Mouse (Mus musculus) heart, adult 18-20 months (tissue): ENCODE results near the gene Cbx5. TPM values are rescaled to one million over a fixed set of nuclear protein-coding genes. Genes with fewer than 3 reads are reported as not detected.
A peak's percentile ranks its signal among the peaks of the same experiment; 100 is the strongest.

Experiments used
- DNase-seq, 2 experiments: peaks; one replicate each; pipeline ENCODE4 v3.0.0; 2021 to 2022; ENCODE audit warnings: mixed read lengths in 1 of 2
- total RNA-seq, 2 experiments: library from RNA; stranded (reverse); gene quantifications; 2 replicates each; pipeline ENCODE4 v1.2.3; 2021

The Cbx5 gene
- total RNA-seq, 2 experiments from 2014 or later, result 49.8 to 53.1 TPM

DNA sequence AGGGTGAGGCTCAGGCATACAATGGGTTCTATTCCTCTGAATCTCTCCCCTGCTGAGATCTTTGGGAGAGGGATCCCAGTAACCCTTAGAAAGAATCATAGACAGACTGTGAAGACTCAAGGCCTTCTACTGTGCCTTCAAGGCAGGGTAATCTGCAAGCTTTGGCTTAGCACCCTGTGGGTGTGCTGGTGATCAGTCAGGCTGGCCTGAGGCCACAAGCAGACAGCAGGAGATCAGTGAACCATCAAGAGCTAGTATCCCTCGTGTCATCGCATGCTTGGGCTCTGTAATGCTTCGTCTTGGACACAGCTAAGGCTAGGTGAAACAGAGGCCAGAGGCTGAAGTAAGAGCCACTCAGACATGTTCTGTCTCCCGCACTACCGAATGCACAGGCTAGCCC, 66.4 kb downstream of the Cbx5 start:
- no peak for DNase-seq

DNA sequence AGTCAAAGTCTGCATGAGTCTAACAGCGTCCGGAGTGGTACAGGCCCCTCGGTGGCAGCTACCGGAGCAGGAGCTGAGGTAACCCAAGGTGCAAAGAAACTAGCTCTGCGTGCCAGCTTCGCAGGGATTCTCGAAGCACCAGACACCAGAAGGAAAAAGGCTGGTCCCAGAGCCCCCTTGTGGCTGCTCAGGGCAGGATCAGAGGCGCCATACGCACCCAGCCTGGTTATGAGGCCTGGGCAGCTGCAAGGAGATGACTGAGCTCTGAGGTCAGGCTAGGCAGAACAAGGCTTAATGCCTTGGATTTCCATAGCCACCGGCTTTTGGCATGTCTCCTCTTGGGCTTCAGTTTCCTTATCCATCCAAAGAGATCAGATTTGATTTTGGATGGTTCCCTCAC, 67.1 kb downstream of the Cbx5 start:
- DNase-seq, result peak; percentile 29 to 63

DNA sequence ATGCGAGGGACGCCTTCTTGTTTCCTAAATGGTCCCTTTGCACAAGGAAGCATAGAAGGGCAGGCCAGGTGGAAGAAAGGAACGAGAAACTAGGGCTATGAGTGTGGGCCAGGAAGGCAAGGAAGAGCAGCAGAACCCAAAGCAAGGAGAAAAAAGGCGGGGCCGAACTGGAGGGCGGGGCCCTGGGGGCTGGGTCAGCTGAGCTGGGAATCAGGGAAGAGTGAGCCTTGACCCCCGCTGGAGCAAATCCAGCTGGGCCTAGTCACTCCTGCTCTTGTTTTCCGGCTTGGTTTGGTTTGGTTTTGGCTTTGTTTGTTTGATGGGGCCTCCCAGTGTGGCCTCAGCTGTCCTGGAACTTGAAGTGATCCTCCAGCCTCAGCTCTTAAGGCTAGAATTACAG, 68.3 kb downstream of the Cbx5 start:
- no peak for DNase-seq

DNA sequence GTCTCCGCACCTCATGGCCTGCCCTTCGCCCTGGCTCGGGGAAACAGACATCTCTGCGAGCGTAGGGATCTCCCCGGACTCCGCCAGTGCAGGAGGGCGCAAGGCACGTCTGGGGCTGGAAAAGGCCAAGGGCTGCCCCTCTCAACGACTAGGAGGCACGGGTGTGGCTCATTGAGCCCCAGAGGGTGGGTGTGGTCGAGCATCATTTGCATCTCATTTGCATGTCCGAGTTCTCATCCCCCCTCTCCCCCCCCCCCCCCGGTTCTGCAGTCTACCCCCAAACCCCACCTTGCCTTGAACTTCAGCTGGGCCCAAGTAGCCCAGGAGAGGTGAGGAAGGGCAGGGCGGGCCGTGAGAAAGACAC, 69.3 kb downstream of the Cbx5 start:
- no peak for DNase-seq

DNA sequence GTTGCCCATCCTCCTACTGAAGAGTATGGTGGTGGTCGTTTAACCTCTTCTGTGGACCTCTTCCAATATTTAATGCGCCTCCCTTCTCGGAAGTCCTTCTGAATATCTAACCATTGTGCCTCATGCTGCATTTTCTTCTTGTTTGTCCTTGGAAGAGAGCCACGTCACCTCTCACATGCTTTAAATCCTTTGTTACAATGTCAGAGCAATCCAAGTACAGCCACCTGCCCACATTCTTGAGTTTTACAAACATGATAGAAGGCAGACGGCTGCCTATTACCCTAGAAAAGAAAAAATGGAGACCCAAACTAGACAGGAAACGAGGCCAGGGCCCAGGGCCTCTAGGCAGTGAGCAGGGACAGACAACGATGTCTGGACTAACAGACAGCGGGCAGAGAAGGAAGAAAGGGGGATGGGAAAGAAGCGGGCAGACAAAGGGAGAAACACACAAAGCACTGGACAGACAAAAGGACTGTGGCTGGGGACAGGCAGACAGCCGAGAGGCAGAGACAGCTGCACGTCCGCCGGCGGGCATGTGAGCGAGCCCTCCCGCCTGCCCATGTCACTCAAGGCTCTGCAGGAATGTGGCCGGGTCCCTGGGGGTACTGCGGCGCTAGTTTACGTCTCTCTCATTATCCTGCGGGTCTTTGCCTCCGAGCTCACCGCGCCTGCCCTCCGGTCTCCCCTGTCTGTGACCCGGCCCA, 69.9 kb downstream of the Cbx5 start:
- DNase-seq, result no peak

DNA sequence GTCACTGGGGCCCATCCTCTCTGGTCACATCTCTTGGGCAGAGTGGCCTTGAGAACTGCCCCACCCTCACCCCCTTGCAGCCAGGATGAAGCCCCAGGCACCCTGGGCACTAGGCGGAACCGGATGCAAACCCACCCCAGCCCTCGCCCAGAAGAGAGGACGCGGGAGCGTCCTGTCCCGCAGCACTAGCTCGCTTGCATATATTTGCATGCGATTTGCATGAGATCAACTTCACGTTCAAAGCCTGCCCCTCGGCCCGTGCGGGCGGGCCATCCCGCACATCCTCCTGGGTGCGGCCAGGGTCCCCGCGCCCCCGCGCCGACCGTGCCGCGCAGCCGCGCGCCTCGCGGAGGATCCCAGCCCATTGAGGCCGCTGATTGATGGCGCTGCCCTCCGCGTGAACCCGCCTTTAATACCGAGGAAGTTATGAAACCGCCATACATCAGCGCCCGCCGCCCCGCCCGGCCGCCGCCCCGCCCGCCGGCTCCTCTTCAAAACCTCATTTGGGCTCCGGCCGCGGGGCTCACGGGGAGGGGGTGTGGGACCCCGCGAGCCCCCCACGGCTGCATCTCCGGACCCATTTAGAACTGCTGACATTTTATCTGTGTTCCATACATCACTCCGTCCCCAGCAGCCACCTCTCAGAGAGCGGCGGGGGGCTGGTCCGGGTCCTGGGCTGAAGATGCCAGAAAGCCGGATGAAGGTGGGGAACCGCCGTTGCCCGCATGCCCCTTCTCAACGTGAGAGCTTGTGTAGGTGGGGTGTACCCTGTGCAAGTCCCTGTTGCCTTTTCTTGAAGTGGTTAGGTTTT, 70.6 kb downstream of the Cbx5 start:
- DNase-seq, result no peak

DNA sequence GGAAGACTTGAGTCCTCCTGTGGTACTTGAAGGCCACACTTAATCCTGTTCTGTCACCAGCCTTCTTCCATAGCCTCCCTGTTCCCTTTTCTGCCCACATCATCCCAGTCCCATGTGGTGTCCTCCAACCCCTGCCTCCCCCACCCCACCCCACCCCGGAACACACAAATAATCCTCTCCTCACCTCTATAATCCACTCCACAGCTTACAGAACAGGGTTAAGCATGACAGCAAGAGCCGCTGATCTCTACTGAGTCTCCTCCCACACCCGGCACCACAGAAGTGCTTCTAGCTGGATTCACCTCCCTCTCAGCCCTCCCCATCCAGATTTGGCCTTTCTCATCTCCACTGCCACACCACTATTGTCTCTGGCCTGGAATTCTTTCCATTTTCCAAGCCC, 71.8 kb downstream of the Cbx5 start:
- no peak for DNase-seq

DNA sequence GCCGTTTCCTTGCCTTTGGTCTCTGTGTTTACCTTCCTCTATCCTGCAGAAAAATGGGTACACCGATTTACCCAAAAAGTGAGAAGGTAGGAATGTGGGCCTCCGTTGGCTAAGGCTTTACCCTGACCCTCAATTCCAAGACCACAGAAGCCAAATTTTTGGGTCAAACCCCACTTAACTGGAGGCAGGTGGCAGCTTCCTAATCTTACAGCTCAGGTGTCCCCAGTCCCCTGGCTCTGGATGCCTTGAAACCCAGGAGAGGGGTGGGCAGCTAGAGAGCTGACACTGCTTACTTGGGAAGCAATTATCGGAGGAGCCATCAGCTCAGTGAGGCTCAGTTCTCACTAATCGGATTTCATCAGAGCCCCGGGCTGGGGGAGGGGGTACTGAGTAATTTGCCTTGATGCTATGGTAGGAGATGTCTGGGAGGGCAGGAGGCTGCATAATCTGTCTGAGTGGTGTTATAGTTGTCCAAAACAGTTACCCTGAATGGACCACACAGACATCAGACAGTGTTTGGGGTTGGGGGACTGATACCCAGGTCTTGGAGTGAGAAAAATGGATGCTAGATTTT, 72.5 kb downstream of the Cbx5 start, which contains the start of gene Smug1:
TSS of gene Smug1 (minus strand) at position 51 of the 574 bp plus-strand sequence.
- no peak for DNase-seq

DNA sequence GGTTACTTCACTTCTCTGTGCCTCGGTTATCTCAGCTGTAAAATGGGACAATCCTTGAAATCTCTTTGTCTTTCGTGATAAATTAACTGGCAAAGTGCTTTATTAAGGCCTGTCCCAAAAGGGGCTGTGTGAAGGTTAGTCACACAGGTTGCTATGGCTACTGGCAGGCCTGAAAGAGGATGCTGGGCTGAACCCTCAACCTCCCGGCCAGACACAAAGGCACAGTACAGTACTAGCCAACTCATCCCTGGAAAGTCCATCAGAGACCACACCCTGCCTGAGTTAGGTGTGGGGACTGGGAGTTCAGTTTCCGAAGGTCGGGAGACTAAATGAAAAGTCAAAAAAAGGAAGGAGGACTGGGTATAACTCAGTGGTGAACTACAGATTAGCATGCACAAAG, 73.7 kb downstream of the Cbx5 start:
- no peak for DNase-seq

DNA sequence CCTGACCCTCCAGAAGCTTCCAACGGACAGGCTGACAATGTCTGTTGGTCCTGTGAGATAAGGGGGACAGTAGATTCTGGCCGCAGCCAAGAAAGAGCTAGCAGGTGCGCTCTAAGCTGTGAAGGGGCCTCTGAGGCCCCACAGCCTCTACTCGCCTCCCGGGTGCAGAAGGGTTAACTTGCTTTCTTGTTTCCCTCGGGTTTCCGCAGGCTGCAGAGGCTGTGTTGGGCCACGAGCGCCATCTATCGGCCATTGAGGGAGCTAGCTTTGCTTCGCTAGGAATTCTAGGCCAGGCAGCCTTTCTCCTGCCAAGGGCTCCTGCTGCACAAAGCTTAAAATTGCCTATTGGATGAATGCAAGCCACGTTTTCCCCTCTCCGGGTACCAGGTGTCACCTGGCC, 74.2 kb downstream of the Cbx5 start:
- peak; percentile 87 to 92 for DNase-seq

DNA sequence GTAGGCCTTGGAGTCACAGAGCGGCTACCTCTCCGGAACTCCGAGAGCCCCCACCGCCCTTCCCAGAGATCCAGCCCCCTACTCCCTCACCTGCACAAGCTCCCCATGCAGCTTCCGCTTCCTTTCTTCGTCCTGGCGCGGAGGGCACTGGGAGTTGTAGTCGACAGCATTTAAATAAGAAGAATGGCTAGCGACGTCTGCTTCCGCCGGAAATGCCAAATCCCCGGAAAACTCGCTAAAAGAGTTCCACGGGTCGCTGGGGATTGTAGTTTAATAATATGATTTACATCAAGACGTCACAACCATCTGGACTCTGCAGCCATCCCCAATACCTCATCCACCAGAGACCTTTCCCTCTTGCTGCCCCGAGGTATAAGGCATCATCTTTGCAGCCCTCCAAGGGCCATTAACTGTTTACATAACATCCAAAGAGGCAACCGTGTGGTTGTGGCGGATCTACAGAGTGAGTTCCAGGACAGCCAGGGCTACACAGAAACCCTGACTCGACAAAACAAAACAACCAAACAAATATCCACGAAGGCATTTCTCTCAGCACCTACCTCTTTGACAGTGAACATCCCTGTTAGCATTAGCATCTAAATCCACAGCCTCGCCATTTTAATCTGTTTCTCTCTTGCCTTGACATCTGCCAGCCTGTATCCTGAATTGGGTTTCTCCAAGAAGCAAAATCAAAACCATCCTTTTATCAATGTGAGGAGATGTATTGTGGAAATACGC, 76.3 kb downstream of the Cbx5 start:
- peak; percentile 94 to 95 for DNase-seq

DNA sequence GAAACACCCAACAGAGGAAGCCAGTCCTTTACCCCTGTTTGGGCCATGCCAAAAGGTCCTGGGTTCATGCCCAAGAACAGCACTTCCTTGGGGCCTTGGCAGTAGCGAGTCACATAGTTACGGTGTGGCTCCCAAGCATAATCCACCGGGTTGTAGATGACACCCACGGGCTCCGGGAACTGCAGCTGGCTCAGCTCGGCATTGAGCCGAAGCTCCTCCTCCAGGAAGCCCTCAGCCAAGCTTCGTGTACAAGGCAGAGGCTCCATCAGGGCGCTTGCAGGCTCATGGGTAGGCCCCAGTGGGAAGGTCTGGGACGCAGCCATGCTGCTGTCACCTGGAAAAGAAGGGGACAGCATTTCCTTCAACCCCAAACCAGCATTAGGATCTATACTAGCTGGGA, 82.0 kb downstream of the Cbx5 start:
- DNase-seq, result no peak

DNA sequence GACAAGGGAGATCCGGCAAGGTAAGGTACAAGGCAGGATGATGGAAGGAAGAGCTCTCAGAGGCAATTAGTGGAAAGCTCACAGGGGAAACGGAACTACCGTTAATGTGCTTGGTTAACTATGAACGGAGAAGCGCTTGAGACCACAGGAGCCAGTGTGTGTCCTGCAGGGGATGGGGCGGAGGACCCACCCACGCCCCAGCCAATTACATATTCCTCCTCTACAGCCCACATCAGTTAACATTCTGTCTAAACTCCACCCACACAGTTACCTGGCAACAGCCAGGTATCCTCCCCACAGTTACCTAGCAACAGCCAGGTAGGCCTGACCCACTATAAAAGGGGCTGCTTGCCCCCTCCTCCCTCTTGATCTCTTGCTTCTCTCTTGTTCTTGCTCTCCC, 82.7 kb downstream of the Cbx5 start:
- no peak for DNase-seq

DNA sequence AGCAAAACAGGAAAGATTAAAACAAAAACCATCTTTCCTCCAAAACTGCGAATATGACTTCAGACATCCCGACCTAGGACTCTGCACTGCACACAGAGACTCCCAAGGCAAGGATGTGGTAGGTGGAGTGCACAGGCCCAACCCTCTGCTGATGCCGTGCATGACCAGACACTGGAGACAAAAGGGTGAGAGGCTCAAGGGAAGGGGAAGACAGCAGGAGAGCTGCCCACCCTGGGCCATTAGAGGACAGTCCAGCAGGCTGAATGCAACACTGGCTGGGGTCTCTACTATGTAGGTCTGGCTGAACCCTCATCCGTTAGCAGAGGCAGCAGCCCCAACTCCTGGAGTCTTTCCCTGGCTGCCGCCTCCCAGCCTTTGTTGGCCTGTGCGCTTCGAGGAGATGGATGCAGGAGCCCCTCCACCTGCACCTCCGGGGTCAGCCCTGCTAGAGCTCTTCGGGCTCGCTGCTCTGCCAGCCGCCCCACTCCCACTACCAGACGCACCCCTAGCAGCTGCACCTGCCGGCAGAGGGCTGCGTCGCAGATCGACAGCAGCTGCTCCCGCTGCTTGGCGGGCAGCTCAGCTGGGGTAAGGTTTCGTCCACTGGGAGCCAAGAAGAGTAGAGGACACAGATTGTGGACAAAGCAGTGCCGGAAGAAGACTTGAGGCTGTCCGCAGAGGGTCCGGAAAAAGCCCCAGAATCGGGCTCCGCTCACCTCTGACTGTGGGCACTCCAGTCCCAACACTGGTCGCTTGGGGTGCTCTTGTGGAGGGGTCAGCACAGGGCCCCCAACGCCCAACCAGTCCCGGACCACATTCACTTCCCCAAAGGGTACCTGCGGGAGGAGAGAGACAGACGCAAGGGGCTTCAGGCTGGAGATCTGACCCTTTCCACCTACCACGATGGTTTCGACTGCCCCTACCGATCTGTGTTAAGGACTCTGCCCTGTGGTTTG, 84.0 kb downstream of the Cbx5 start:
- DNase-seq, result no peak

DNA sequence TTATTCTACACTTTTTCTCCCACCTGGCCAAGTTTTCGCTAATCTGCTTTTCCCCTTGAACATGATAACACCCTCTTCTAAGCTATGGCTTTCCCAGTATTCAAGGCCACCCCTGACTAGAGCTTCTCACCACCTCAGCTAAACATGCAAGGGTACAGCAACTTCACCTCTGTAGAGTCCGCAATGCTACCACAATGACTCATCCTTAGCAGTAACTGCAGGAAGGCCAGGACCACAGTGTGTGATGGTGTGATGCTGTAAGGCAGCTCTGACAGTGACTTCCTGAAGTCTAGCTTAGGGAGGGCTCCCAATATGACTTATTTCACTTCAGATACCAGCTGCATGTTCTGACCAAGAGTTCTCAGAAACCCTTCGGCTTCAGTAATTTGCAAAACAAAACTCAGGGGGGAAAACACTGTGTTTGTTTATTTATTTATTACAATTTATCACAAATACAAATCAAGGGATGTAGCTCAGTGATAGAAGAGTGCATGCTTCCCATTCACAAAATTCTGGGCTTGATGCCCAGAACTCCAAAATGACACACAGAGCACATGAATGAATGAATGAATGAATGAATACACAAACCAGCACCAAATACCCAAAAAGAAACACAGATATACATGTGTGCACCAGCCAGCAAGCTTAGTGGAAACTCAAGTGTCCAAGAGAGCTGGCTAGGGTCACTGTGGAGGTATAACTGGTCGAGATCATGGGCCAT, 86.6 kb downstream of the Cbx5 start:
- DNase-seq, result no peak

DNA sequence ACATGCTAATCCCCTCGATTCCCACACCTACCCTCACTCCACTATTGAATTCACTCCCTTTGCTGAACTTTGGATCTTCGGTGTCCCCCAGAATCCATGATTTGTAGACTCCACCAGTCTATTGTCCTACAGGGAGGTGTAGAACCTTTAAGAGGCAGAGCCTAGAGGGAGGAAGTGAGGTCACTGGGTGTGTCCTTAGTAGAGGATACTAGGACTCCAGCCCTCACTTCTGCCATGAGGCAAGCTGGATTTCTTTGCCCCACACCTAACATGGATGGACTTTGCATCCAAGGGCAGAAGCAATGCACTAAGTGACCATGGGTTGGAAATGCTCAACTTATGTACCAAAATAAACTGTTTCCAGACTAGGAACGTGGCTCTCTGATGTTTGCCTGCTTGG, 87.2 kb downstream of the Cbx5 start:
- DNase-seq, result no peak

DNA sequence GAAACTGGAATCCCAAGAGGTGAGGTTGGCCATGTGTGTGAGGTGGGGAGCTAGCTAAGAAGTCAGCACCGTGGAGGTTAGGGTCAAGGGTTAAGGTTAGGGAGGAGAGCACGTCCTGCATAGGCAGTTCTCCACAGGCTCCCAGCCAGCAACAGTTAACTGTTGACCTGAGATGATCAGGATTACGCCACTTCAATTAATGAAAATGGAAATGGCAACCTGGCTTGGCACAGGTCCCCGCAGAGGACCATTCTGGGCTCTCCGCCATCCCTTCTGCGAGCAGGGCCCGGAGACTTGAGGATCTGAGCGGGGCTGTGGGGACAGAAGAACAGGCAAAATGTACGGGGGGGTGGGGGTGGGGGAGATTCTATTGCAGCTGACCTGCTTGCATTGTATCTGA, 91.8 kb downstream of the Cbx5 start:
- DNase-seq, result no peak

DNA sequence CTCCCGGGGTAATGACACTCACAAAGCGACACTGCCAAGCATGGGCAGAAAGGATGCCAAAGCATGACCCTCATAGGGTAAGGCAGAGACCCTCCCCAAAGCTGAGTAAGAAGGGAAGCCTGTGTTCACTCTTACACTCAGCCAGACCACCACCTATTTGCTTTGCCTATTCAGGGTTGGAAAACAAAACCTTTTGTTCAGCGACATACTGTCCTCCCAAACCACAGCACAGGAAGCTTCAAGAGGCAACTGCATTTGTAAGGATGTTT, 92.3 kb downstream of the Cbx5 start:
- DNase-seq, result no peak

DNA sequence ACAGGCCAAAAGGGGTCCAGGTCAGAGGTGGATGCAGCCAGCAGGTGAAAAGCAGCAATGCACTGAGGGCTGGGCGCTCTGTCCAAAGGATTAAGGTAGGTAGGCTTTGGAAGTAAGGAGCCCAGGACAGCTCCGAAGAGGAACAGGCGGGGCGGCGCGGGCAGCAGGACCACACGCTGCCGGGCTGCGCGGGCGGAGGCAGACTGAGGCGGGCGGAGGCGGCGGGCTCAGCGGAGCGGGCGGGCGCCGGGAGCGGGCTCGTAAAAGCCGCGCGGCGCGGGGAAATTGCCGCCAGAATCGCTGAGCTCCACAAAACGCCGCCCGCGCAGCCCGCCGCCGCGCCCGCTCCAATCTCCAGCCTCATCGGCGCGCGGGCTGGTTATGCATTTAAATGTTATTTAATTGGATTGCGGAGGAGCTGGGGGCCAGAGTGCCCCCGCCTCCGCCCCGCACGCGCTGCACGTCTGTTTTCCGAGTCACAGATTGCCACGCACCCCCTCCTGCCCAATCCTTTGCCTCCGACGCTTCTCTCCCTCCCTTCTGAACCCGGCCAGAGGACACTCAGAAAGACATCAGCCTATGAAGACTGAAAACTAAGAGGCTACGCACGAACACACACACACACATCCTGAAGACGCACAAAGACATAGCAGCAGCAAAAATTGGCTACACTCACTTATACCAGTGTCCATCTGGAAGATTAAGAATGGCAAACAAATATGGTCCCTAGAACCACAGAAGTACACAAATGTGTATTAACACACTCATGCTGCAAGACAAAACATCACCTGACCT, 92.8 kb downstream of the Cbx5 start:
- no peak for DNase-seq

DNA sequence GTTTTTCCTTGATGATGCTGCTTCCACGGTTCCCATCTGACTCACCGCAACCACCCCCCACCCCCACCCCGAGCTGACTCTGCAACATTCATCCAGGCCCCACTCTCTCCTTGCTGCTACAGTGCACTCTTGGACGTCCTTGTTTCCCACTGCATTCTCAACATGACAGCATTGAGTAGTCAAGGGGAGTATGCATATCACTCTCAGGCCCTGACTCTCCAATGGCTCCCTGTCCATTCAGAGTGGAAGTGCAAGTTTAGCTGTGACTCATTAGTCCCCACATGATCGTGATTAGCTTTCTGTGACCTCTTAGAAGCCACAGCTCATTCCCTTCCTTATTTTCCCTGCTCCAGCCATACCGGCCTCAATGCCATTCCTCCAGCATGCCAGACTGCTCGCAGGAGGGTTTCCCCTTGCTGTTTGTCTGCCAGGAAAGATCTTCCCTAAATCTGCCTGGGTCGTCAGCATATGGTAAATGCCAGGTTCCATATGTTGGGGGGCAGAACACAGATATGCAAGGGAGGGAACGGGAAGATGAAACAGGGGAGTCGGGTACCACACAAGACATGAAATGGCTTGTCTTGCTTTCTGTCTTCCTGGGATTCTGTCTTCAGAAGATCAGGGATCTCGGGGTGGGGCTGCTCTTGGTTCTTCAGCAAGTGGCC, 93.8 kb downstream of the Cbx5 start:
- DNase-seq, result no peak
